Mouse (Mus musculus): ENCODE data around the gene Gosr1. TPM values are rescaled to one million over a fixed set of nuclear protein-coding genes. Genes with fewer than 3 reads are reported as not detected.
"Not testable (repeated sequence)": the region's sequence is repeated elsewhere in the genome, so short reads cannot be mapped to it uniquely, and the experiment has no call there.

Gosr1 gene
- 25.9 and 26.7 TPM in 2 replicates for polyA plus RNA-seq (2012; rRNA removed)

- H3K27me3 ChIP-seq (ENCODE audit: control insufficient read depth, insufficient read depth, low read length): no peaks in the 10 kb centered on the region; the same call in 1 of the 2 replicates
- H3K4me1 ChIP-seq (replicated peaks; ENCODE audit: control insufficient read depth, insufficient read depth, low read length): no peaks in the 10 kb centered on the region
- peaks cover 24% of the 10 kb centered on the region for H3K36me3 ChIP-seq (ENCODE audit: control insufficient read depth, insufficient read depth, low read length)
- under 1% methylated on average over 28 of the region's 28 CpGs for WGBS
- DNase-seq: peak; percentile 89
- TF ChIP-seq POLR2A (IDR thresholded peaks at IDR 0.05; ENCODE audit: control insufficient read depth, extremely low read depth, insufficient read depth, low read length, poor library complexity) (peak; percentile 65), CTCF (IDR thresholded peaks at IDR 0.05; ENCODE audit: borderline replicate concordance, control insufficient read depth, extremely low read depth, insufficient read depth, low read length, poor library complexity) (peak; percentile 78)
- peak within 1 kb of the TSS; percentile 88 for H3K4me3 ChIP-seq (ENCODE audit: control insufficient read depth, insufficient read depth, low read length)
- H3K27ac ChIP-seq (ENCODE audit: control insufficient read depth, insufficient read depth, low read length): peak within 1 kb of the TSS; percentile 23; the same call in 1 of the 2 replicates
These were observed at the start of gene Gosr1 for GRCm38 (mm10) chr11:76763053-76763740. Gosr1 (minus strand) TSS chr11:76763579.

GRCm38 (mm10) chr11:76810706-76811495 lies 47.5 kb upstream of the Gosr1 start:
- H3K27me3 ChIP-seq (ENCODE audit: control insufficient read depth, insufficient read depth, low read length): no peaks in the 10 kb centered on the region
- no peaks in the 10 kb centered on the region for H3K4me1 ChIP-seq (replicated peaks; ENCODE audit: control insufficient read depth, insufficient read depth, low read length)
- 96% methylated on average over 9 of the region's 9 CpGs for WGBS
- TF ChIP-seq CTCF (IDR thresholded peaks at IDR 0.05; ENCODE audit: borderline replicate concordance, control insufficient read depth, extremely low read depth, insufficient read depth, low read length, poor library complexity) (no peak), POLR2A (IDR thresholded peaks at IDR 0.05; ENCODE audit: control insufficient read depth, extremely low read depth, insufficient read depth, low read length, poor library complexity) (no peak)
- H3K27ac ChIP-seq (ENCODE audit: control insufficient read depth, insufficient read depth, low read length): no peak overlapping the region
- H3K36me3 ChIP-seq (ENCODE audit: control insufficient read depth, insufficient read depth, low read length): no peaks in the 10 kb centered on the region
- no peak overlapping the region for H3K4me3 ChIP-seq (ENCODE audit: control insufficient read depth, insufficient read depth, low read length)
- no peak for DNase-seq

GRCm38 (mm10) chr11:76809450-76809849 lies 46.1 kb upstream of the Gosr1 start:
- no peak for DNase-seq
- Histone ChIP-seq H3K27ac (ENCODE audit: control insufficient read depth, insufficient read depth, low read length) (no peak overlapping the region), H3K27me3 (ENCODE audit: control insufficient read depth, insufficient read depth, low read length) (no peaks in the 10 kb centered on the region), H3K4me1 (replicated peaks; ENCODE audit: control insufficient read depth, insufficient read depth, low read length) (no peaks in the 10 kb centered on the region), H3K36me3 (ENCODE audit: control insufficient read depth, insufficient read depth, low read length) (no peaks in the 10 kb centered on the region), H3K4me3 (ENCODE audit: control insufficient read depth, insufficient read depth, low read length) (no peak overlapping the region)
- no peak for TF ChIP-seq CTCF (IDR thresholded peaks at IDR 0.05; ENCODE audit: borderline replicate concordance, control insufficient read depth, extremely low read depth, insufficient read depth, low read length, poor library complexity)
- no peak for TF ChIP-seq POLR2A (IDR thresholded peaks at IDR 0.05; ENCODE audit: control insufficient read depth, extremely low read depth, insufficient read depth, low read length, poor library complexity)
- 76% methylated on average over 3 of the region's 3 CpGs for WGBS

GRCm38 (mm10) chr11:76808550-76808949 lies 45.2 kb upstream of the Gosr1 start:
- H3K27ac ChIP-seq (ENCODE audit: control insufficient read depth, insufficient read depth, low read length): no peak overlapping the region
- TF ChIP-seq CTCF (IDR thresholded peaks at IDR 0.05; ENCODE audit: borderline replicate concordance, control insufficient read depth, extremely low read depth, insufficient read depth, low read length, poor library complexity) (no peak), POLR2A (IDR thresholded peaks at IDR 0.05; ENCODE audit: control insufficient read depth, extremely low read depth, insufficient read depth, low read length, poor library complexity) (no peak)
- no peaks in the 10 kb centered on the region for H3K4me1 ChIP-seq (replicated peaks; ENCODE audit: control insufficient read depth, insufficient read depth, low read length)
- 94% methylated on average over 7 of the region's 7 CpGs for WGBS
- no peaks in the 10 kb centered on the region for H3K36me3 ChIP-seq (ENCODE audit: control insufficient read depth, insufficient read depth, low read length)
- DNase-seq: no peak
- H3K4me3 ChIP-seq (ENCODE audit: control insufficient read depth, insufficient read depth, low read length): no peak overlapping the region
- H3K27me3 ChIP-seq (ENCODE audit: control insufficient read depth, insufficient read depth, low read length): no peaks in the 10 kb centered on the region

- 95% methylated on average over 3 of the region's 3 CpGs for WGBS
- no peak for DNase-seq
- TF ChIP-seq CTCF (IDR thresholded peaks at IDR 0.05; ENCODE audit: borderline replicate concordance, control insufficient read depth, extremely low read depth, insufficient read depth, low read length, poor library complexity): no peak
- Histone ChIP-seq H3K27ac (ENCODE audit: control insufficient read depth, insufficient read depth, low read length) (no peak overlapping the region), H3K4me3 (ENCODE audit: control insufficient read depth, insufficient read depth, low read length) (no peak overlapping the region), H3K4me1 (replicated peaks; ENCODE audit: control insufficient read depth, insufficient read depth, low read length) (no peaks in the 10 kb centered on the region), H3K36me3 (ENCODE audit: control insufficient read depth, insufficient read depth, low read length) (no peaks in the 10 kb centered on the region), H3K27me3 (ENCODE audit: control insufficient read depth, insufficient read depth, low read length) (no peaks in the 10 kb centered on the region)
These were observed 43.8 kb upstream of the Gosr1 start for GRCm38 (mm10) chr11:76807007-76807679.

GRCm38 (mm10) chr11:76806026-76806425 lies 42.6 kb upstream of the Gosr1 start:
- no peaks in the 10 kb centered on the region for H3K36me3 ChIP-seq (ENCODE audit: control insufficient read depth, insufficient read depth, low read length)
- H3K4me3 ChIP-seq (ENCODE audit: control insufficient read depth, insufficient read depth, low read length): no peak overlapping the region
- TF ChIP-seq CTCF (IDR thresholded peaks at IDR 0.05; ENCODE audit: borderline replicate concordance, control insufficient read depth, extremely low read depth, insufficient read depth, low read length, poor library complexity): no peak
- TF ChIP-seq POLR2A (IDR thresholded peaks at IDR 0.05; ENCODE audit: control insufficient read depth, extremely low read depth, insufficient read depth, low read length, poor library complexity): no peak
- 92% methylated on average over 4 of the region's 4 CpGs for WGBS
- H3K27ac ChIP-seq (ENCODE audit: control insufficient read depth, insufficient read depth, low read length): no peak overlapping the region
- H3K4me1 ChIP-seq (replicated peaks; ENCODE audit: control insufficient read depth, insufficient read depth, low read length): no peaks in the 10 kb centered on the region
- DNase-seq: no peak
- no peaks in the 10 kb centered on the region for H3K27me3 ChIP-seq (ENCODE audit: control insufficient read depth, insufficient read depth, low read length)

- not testable (repeated sequence) for H3K27ac ChIP-seq (ENCODE audit: control insufficient read depth, insufficient read depth, low read length); DNase-seq; H3K4me1 ChIP-seq (replicated peaks; ENCODE audit: control insufficient read depth, insufficient read depth, low read length); H3K36me3 ChIP-seq (ENCODE audit: control insufficient read depth, insufficient read depth, low read length); H3K27me3 ChIP-seq (ENCODE audit: control insufficient read depth, insufficient read depth, low read length); H3K4me3 ChIP-seq (ENCODE audit: control insufficient read depth, insufficient read depth, low read length)
- WGBS: 92% methylated on average over 4 of the region's 4 CpGs
These were observed 41.7 kb upstream of the Gosr1 start for GRCm38 (mm10) chr11:76805072-76805471.

Data from thymus, adult 2 months (tissue).